Mouse (Mus musculus) hindbrain, postnatal 0 days (tissue): ENCODE measurements around the gene Iqcf5. TPM values are rescaled to one million over a fixed set of nuclear protein-coding genes. Genes with fewer than 3 reads are reported as not detected.
A peak's percentile ranks its signal among the peaks of the same experiment; 100 is the strongest.

Experiments used
- ATAC-seq: fragments of 200-750 bp; cut with Nextera tagmentation; 2 replicates; pipeline ENCODE4 v1.8.0; 2017; ENCODE audit warnings: mild to moderate bottlenecking, moderate TSS enrichment, moderate library complexity
- DNase-seq: peaks from one replicate; pipeline ENCODE4 v3.0.0-alpha.2; 2015; ENCODE audit warnings: low spot score
- H3K27ac ChIP-seq: fragments of 300-500 bp; sonication (generic); 2 replicates; pipeline ENCODE4 v1.5.1; 2014; ENCODE audit warnings: mild to moderate bottlenecking
- H3K27me3 ChIP-seq: fragments of 300-500 bp; sonication (generic); 2 replicates; pipeline ENCODE4 v1.6.1; 2014; ENCODE audit warnings: low read length, mixed read lengths; ENCODE audit not compliant: insufficient read depth
- H3K36me3 ChIP-seq: fragments of 300-500 bp; sonication (generic); 2 replicates; pipeline ENCODE4 v1.6.1; 2014; ENCODE audit warnings: low read length, mixed read lengths; ENCODE audit not compliant: insufficient read depth
- H3K4me1 ChIP-seq: fragments of 300-500 bp; sonication (generic); 2 replicates; pipeline ENCODE4 v1.6.1; 2014; ENCODE audit warnings: antibody characterized with exemption, low read length, mixed read lengths; ENCODE audit not compliant: insufficient read depth
- H3K4me2 ChIP-seq: fragments of 300-500 bp; sonication (generic); 2 replicates; pipeline ENCODE4 v1.6.1; 2014; ENCODE audit warnings: low read depth, mild to moderate bottlenecking, low read length, moderate library complexity, mixed read lengths
- H3K4me3 ChIP-seq: fragments of 300-500 bp; sonication (generic); 2 replicates; pipeline ENCODE4 v1.5.1; 2014; ENCODE audit warnings: low read length
- H3K9ac ChIP-seq: fragments of 300-500 bp; sonication (generic); replicated peaks from 2 replicates; pipeline ENCODE4 v1.6.1; 2014; ENCODE audit warnings: mild to moderate bottlenecking, low read length, moderate library complexity, mixed read lengths
- H3K9me3 ChIP-seq: fragments of 300-500 bp; sonication (generic); 2 replicates; pipeline ENCODE4 v1.6.1; 2016; ENCODE audit warnings: low read length, mixed read lengths
- CTCF ChIP-seq: IDR thresholded peaks from 2 replicates; pipeline ENCODE4 v1.5.1; 2016; ENCODE audit warnings: antibody characterized with exemption, control low read depth, low read depth
- WGBS: fragments of 180-500 bp; shearing (Covaris S2); extraction: QIAGEN DNeasy Blood & Tissue Kit; methylation state at CpG from one replicate; pipeline ENCODE4 v1.1.7; 2014; 5-methylcytosine and 5-hydroxymethylcytosine counted together
- polyA plus RNA-seq: library from polyadenylated mRNA; unstranded; fragments of >200 nt; fragmentation: Nextera tagmentation; extraction: Ambion mirVana; gene quantifications from 2 replicates; pipeline ENCODE4 v1.2.1, GENCODE M21; 2015
- total RNA-seq: library from RNA; depleted of rRNA; stranded (reverse); fragments of >200 nt; gene quantifications from 2 replicates; pipeline ENCODE4 v1.2.3, GENCODE M21; 2014; rRNA removed

Iqcf5 gene
- total and polyA plus RNA-seq, 2 experiments from 2014 or later, result not detected

GRCm38 (mm10) chr9:106519909-106520308 is 5.5 kb downstream of the Iqcf5 start:
- WGBS, result 84% methylated on average over 8 of the region's 8 CpGs
- Histone ChIP-seq H3K9ac (no peak overlapping the region), H3K4me1 (no peaks in the 10 kb centered on the region), H3K4me3 (no peak overlapping the region), H3K9me3 (no peaks in the 10 kb centered on the region), H3K27me3 (no peaks in the 10 kb centered on the region), H3K27ac (no peak overlapping the region), H3K4me2 (no peak overlapping the region), H3K36me3 (no peaks in the 10 kb centered on the region)
- DNase-seq (no peak), ATAC-seq (no peak)
- TF ChIP-seq CTCF, result no peak

- H3K4me1 ChIP-seq, result no peaks in the 10 kb centered on the region
Measured at GRCm38 (mm10) chr9:106531833-106532232, 17.5 kb downstream of the Iqcf5 start.

GRCm38 (mm10) chr9:106534296-106534695 is 19.9 kb downstream of the Iqcf5 start:
- WGBS, result 88% methylated on average over 7 of the region's 7 CpGs
- no peak overlapping the region for H3K9ac ChIP-seq
- H3K4me3 ChIP-seq, result no peak overlapping the region
- no peaks in the 10 kb centered on the region for H3K4me1 ChIP-seq
- TF ChIP-seq CTCF, result no peak
- ATAC-seq (no peak), DNase-seq (no peak)
- H3K36me3 ChIP-seq, result no peaks in the 10 kb centered on the region
- no peaks in the 10 kb centered on the region for H3K27me3 ChIP-seq
- H3K4me2 ChIP-seq, result no peak overlapping the region
- H3K9me3 ChIP-seq, result no peaks in the 10 kb centered on the region
- H3K27ac ChIP-seq, result no peak overlapping the region

More at GRCm38 (mm10) chr9:106531833-106532232, 17.5 kb downstream of the Iqcf5 start:
- Histone ChIP-seq H3K27me3 (no peaks in the 10 kb centered on the region), H3K4me2 (no peak overlapping the region), H3K4me3 (no peak overlapping the region), H3K9ac (no peak overlapping the region), H3K27ac (no peak overlapping the region), H3K9me3 (no peaks in the 10 kb centered on the region), H3K36me3 (no peaks in the 10 kb centered on the region)
- peak; percentile 56; the same call in 1 of the 2 replicates for ATAC-seq
- WGBS, result 32% methylated on average over 3 of the region's 3 CpGs
- peak; percentile 66 for DNase-seq
- peak; percentile 87 for TF ChIP-seq CTCF

- Histone ChIP-seq H3K27me3 (no peaks in the 10 kb centered on the region), H3K4me3 (no peak overlapping the region), H3K9ac (no peak overlapping the region), H3K4me2 (no peak overlapping the region), H3K9me3 (no peaks in the 10 kb centered on the region), H3K4me1 (no peaks in the 10 kb centered on the region), H3K27ac (no peak overlapping the region), H3K36me3 (no peaks in the 10 kb centered on the region)
- no peak for ATAC-seq
- WGBS, result 89% methylated on average over 11 of the region's 11 CpGs
- no peak for DNase-seq
- TF ChIP-seq CTCF, result no peak
Measured at GRCm38 (mm10) chr9:106534975-106535374, 20.6 kb downstream of the Iqcf5 start.

- TF ChIP-seq CTCF, result no peak
- no peak within 1 kb of the TSS for H3K4me3 ChIP-seq
- H3K4me1 ChIP-seq, result no peaks in the 10 kb centered on the region
- ATAC-seq, result no peak
- H3K9ac ChIP-seq, result no peak within 1 kb of the TSS
- WGBS, result 96% methylated on average over 5 of the region's 5 CpGs
- H3K27me3 ChIP-seq, result no peaks in the 10 kb centered on the region
- no peaks in the 10 kb centered on the region for H3K36me3 ChIP-seq
- H3K4me2 ChIP-seq, result no peak within 1 kb of the TSS
- H3K27ac ChIP-seq, result no peak within 1 kb of the TSS
- H3K9me3 ChIP-seq, result no peaks in the 10 kb centered on the region
- DNase-seq, result no peak
Measured at GRCm38 (mm10) chr9:106561531-106561930, 47.2 kb downstream of the Iqcf5 start, which contains the start of gene Iqcf3. Gene Iqcf3 (minus strand): TSS chr9:106561631.

GRCm38 (mm10) chr9:106562291-106562690 is 47.9 kb downstream of the Iqcf5 start:
- H3K9me3 ChIP-seq, result no peaks in the 10 kb centered on the region
- H3K4me1 ChIP-seq, result no peaks in the 10 kb centered on the region
- no peaks in the 10 kb centered on the region for H3K36me3 ChIP-seq
- 92% methylated on average over 11 of the region's 11 CpGs for WGBS
- H3K9ac ChIP-seq, result no peak overlapping the region
- H3K27ac ChIP-seq, result no peak overlapping the region
- no peak overlapping the region for H3K4me2 ChIP-seq
- DNase-seq, result no peak
- TF ChIP-seq CTCF, result no peak
- no peaks in the 10 kb centered on the region for H3K27me3 ChIP-seq
- ATAC-seq, result no peak
- H3K4me3 ChIP-seq, result no peak overlapping the region

GRCm38 (mm10) chr9:106564025-106564424 is 49.7 kb downstream of the Iqcf5 start:
- TF ChIP-seq CTCF, result no peak
- WGBS, result 69% methylated on average over 8 of the region's 8 CpGs
- DNase-seq (no peak), ATAC-seq (no peak)
- H3K9ac ChIP-seq, result no peak overlapping the region
- no peaks in the 10 kb centered on the region for H3K36me3 ChIP-seq
- no peak overlapping the region for H3K27ac ChIP-seq
- no peak overlapping the region for H3K4me2 ChIP-seq
- H3K27me3 ChIP-seq, result no peaks in the 10 kb centered on the region
- H3K4me3 ChIP-seq, result no peak overlapping the region
- no peaks in the 10 kb centered on the region for H3K9me3 ChIP-seq
- no peaks in the 10 kb centered on the region for H3K4me1 ChIP-seq

Other genes starting within 250 kb of the Iqcf5 start
- gene Poc1a, start 233.5 kb upstream of the Iqcf5 start, total RNA-seq, result 9.3 and 9.8 TPM in 2 replicates
- 9.2 and 10.8 TPM in 2 replicates for gene Poc1a, start 233.5 kb upstream of the Iqcf5 start, polyA plus RNA-seq
- gene Dusp7, start 145.9 kb upstream of the Iqcf5 start, total RNA-seq, result 56.0 and 66.4 TPM in 2 replicates
- gene Dusp7, start 145.9 kb upstream of the Iqcf5 start, polyA plus RNA-seq, result 12.7 and 13.7 TPM in 2 replicates
- 691 and 792 TPM in 2 replicates for gene Rpl29, start 85.1 kb upstream of the Iqcf5 start, total RNA-seq
- gene Rpl29, start 85.1 kb upstream of the Iqcf5 start, polyA plus RNA-seq, result 689 and 691 TPM in 2 replicates
- gene Acy1, start 76.3 kb upstream of the Iqcf5 start, total RNA-seq, result 19.3 and 28.0 TPM in 2 replicates
- 22.2 and 23.0 TPM in 2 replicates for gene Acy1, start 76.3 kb upstream of the Iqcf5 start, polyA plus RNA-seq
- gene Abhd14b, start 67.1 kb upstream of the Iqcf5 start, total RNA-seq, result 20.6 and 26.8 TPM in 2 replicates
- gene Abhd14b, start 67.1 kb upstream of the Iqcf5 start, polyA plus RNA-seq, result 12.4 and 16.8 TPM in 2 replicates
- 59.6 and 62.1 TPM in 2 replicates for gene Abhd14a, start 66.9 kb upstream of the Iqcf5 start, total RNA-seq
- gene Abhd14a, start 66.9 kb upstream of the Iqcf5 start, polyA plus RNA-seq, result 66.8 and 69.2 TPM in 2 replicates
- 623 and 719 TPM in 2 replicates for gene Pcbp4, start 61.3 kb upstream of the Iqcf5 start, total RNA-seq
- gene Pcbp4, start 61.3 kb upstream of the Iqcf5 start, polyA plus RNA-seq, result 214 and 228 TPM in 2 replicates
- 1.9 and 3.1 TPM in 2 replicates for gene Gpr62, start 48.6 kb upstream of the Iqcf5 start, total RNA-seq
- gene Gpr62, start 48.6 kb upstream of the Iqcf5 start, polyA plus RNA-seq, result 3.2 TPM in 2 replicates
- gene Rrp9, start 38.6 kb upstream of the Iqcf5 start, total RNA-seq, result 46.2 and 47.2 TPM in 2 replicates
- gene Rrp9, start 38.6 kb upstream of the Iqcf5 start, polyA plus RNA-seq, result 38.3 and 39.0 TPM in 2 replicates
- gene Parp3, start 37.6 kb upstream of the Iqcf5 start, total RNA-seq, result 1.7 and 2.9 TPM in 2 replicates
- 1.5 and 2.1 TPM in 2 replicates for gene Parp3, start 37.6 kb upstream of the Iqcf5 start, polyA plus RNA-seq
- not detected in 2 replicates for gene Iqcf1, start 14.6 kb upstream of the Iqcf5 start, total RNA-seq
- not detected in 2 replicates for gene Iqcf1, start 14.6 kb upstream of the Iqcf5 start, polyA plus RNA-seq
- gene Iqcf3, start 47.1 kb downstream of the Iqcf5 start, total RNA-seq, result not detected in 2 replicates
- not detected in 2 replicates for gene Iqcf3, start 47.1 kb downstream of the Iqcf5 start, polyA plus RNA-seq
- gene Iqcf4, start 56.4 kb downstream of the Iqcf5 start, total RNA-seq, result not detected in 2 replicates
- not detected in 2 replicates for gene Iqcf4, start 56.4 kb downstream of the Iqcf5 start, polyA plus RNA-seq
- gene Iqcf6, start 112.0 kb downstream of the Iqcf5 start, total RNA-seq, result not detected in 2 replicates
- gene Iqcf6, start 112.0 kb downstream of the Iqcf5 start, polyA plus RNA-seq, result not detected in 2 replicates
- gene Grm2, start 141.5 kb downstream of the Iqcf5 start, total RNA-seq, result 12.2 and 14.3 TPM in 2 replicates
- 9.8 and 12.0 TPM in 2 replicates for gene Grm2, start 141.5 kb downstream of the Iqcf5 start, polyA plus RNA-seq
- 91.4 and 107 TPM in 2 replicates for gene Tex264, start 171.4 kb downstream of the Iqcf5 start, total RNA-seq
- 86.7 and 91.7 TPM in 2 replicates for gene Tex264, start 171.4 kb downstream of the Iqcf5 start, polyA plus RNA-seq